Mouse (Mus musculus) subcutaneous adipose tissue, adult 2 months (tissue): ENCODE data around the gene Galk2. TPM values are rescaled to one million over a fixed set of nuclear protein-coding genes. Genes with fewer than 3 reads are reported as not detected.

Source experiments
- polyA plus RNA-seq: library from polyadenylated mRNA; depleted of rRNA; stranded (reverse); fragments of >200 nt; gene quantifications from 2 replicates; pipeline ENCODE4 v1.2.3, GENCODE M21; 2012; ENCODE audit warnings: low replicate concordance; rRNA removed

Gene Galk2
- 19.8 and 24.5 TPM in 2 replicates for polyA plus RNA-seq

DNA sequence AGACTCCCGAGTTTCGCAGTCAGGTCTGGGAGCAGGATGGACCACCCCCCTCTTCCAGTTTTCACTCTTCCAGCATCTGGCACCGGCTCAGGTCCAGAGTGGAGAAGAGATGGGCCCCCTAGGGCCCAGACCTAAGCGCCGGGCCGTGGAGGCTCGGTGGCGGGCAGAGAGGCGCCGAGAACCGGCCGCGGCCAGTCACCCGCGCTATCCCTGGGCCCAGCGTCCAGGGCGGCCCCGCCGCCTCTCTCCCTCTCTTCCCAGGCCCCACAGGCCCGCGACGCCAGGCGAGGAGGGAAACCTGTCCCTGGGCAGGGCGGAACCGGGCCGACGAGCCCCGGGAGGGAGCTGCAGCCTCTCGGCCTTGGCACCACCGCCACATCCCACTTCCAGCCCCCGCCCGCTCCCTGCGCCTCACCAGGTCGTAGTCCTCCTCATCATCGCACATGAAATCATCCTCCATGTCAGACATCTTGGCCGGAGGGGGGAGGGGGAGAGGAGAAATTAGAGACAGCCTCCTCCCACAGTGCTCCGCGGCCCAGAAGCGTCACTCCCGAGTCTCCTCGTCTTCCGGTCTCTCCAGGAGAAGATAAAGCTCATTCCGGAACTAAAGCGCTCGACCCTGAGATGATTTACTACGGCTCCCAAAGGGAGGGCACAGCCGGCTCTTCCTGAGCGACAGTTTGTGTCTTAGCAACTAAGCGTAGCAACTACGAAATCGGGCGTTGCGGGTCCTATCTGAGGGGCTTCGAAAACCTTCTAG lies at the start of gene Galk2, which contains the start of gene Cops2:
Gene Galk2 (plus strand): TSS at position 589 of the 760 bp plus-strand sequence.
Gene Cops2 (minus strand): TSS at position 619 of the 760 bp plus-strand sequence.

Other genes starting within 250 kb of the Galk2 start
- 0.97 and 1.9 TPM in 2 replicates for gene Cep152, start 234.0 kb upstream of the Galk2 start, polyA plus RNA-seq
- 14.0 and 40.2 TPM in 2 replicates for gene Eid1, start 186.0 kb upstream of the Galk2 start, polyA plus RNA-seq
- 0.29 and 0.67 TPM in 2 replicates for gene Shc4, start 135.0 kb upstream of the Galk2 start, polyA plus RNA-seq
- gene Secisbp2l, start 76.2 kb upstream of the Galk2 start, polyA plus RNA-seq = 15.3 and 19.4 TPM in 2 replicates
- 16.3 and 16.7 TPM in 2 replicates for gene Cops2, start within 50 bp of the Galk2 start, polyA plus RNA-seq
- 4.0 and 5.4 TPM in 2 replicates for gene Fgf7, start 175.5 kb downstream of the Galk2 start, polyA plus RNA-seq